Mouse (Mus musculus): ENCODE measurements around the gene Lysmd3.

The Lysmd3 gene

DNA sequence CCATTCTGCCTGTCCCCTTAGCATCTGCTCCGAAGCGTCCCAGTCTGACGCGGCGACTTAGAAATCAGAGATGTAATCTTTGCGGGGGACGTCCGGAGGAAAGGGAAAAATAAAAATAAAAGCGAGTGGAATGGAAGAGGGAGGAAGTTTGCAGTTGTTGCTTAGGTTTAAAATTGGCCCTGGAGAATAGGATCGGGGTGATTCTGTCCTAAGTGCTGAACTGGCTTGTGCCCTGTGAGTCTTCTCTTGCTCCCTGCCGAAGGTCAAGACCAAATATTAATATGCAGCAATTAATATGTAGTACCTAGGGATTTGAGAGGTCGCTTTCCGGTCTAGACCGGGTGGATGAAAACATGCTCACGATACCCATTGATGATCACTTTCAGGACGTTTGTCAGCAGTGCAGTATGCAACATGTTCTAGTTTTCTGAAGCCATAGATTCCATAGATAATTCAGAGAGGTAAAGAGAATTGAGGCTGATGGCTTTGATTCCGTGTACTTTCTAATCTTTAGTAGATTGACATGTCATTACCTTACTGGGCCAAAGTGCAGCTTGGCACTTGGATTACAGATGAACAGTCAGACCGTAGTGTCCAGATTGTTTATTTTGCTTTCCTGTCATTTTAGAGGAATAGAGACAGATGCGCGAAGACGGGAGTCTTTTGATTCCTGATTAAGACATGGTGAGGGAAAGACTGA is 740 bp downstream of the Lysmd3 start:
- no peak for TF ChIP-seq GATA4 (IDR thresholded peaks at IDR 0.05; ENCODE audit: insufficient replicate concordance, low read length)

DNA sequence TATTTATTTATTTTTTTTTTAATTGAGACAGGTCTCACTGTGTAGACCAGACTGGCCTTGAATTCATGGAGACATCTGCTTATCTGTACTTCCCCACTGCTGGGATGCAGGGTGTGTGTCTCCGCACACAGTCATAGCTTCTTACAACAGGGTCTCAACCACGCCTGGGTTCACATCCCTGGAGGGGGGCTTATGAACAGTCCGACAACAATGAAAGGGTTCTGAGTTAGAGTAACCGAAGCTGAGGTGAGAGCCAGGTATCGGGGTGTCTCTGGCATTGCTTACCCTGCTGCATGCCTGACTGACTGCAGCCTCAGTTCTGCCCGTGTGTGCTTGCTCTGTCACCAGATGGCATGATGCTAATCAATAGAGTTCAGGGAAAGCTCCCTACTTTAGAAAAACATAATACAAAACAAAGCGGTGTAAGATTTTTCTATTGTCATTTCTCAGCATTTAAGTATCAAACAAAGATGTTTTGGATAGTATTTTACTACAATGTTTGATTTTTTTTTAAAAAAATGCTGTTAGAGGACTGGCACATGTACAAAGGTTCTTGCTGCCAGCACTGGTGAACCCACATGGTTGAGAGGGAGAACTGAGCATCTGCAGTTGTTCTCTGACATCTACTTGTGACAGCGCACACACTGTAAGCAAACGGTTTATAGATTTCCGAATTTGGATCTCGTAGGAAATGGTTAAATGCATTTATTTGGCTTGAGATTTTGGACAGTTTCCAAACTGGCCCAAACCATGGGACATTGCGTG is 6.3 kb downstream of the Lysmd3 start:
- TF ChIP-seq GATA4 (IDR thresholded peaks at IDR 0.05; ENCODE audit: insufficient replicate concordance, low read length) = no peak

DNA sequence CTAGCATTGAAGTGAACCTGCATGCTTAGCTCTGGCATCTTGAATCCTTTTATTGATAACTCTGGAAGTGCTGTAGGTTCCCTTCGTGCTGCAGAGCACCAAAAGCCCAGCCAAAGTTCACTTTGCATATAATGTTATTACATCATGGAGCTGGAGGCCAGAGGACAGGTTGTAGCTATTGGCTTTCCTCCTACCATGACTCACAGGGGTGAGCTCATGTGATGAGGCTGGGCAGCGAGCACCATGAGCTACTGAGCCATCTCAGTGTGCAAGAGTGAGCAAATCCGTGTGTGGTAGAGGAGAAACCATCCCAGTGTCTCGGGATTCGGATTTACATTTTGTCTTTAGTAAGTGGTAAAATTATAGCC is 6.9 kb downstream of the Lysmd3 start:
- TF ChIP-seq GATA4 (IDR thresholded peaks at IDR 0.05; ENCODE audit: insufficient replicate concordance, low read length) = no peak

DNA sequence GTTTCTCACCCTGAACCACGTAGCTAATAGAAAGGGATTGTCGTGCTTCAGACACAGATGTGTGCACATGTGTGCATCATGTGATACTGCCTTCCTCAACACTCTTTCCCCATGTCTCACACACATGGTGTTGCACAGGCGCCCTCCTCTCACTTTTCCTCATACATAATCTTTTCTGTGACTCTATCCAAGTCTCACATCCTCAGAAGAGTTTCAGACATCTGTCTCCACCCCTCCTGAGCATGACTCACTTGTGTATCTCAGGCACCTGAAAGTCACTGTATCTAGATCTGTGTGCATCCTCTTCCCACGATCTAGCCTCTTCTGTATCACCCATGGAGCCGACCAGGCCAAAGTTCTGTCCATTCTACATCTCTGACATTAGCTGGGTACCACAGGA is 10.2 kb downstream of the Lysmd3 start:
- TF ChIP-seq GATA4 (IDR thresholded peaks at IDR 0.05; ENCODE audit: insufficient replicate concordance, low read length) = no peak

DNA sequence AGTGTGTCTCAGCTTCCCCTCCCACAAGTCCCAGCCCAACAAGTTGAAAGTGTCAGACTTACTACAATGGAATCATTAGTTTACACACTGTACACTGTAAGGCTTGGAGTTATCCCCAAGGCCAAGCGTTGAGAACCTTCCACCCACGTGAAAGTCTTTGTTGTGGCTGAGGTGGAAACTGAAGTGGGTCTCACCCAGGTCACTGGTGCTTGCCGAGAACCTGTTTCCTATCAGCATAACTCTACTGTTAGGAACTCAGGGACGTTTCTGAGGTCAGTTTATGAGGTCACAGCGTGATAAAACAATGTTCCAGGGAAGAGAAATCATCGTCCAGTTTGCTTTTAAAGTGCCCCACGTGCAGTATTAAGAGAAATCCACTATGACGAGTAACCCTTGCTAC is 17.9 kb downstream of the Lysmd3 start:
- no peak for TF ChIP-seq GATA4 (IDR thresholded peaks at IDR 0.05; ENCODE audit: insufficient replicate concordance, low read length)

DNA sequence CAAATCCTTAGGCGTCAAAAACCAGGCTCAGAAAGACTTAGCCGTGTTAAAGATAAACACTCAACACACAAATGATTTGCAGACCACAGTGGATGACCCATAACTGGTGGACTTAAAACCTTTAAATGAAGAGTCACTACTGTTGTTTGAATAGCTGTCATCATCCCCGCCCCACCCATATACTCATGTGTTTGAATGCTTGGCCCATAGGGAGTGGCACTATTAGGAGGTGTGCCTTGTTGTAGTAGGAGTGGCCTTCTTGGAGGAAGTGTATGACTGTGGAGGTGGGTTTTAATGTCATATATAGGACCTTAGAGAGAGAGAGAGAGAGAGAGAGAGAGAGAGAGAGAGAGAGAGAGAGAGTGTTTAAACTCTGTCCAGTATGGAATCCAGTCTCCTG is 25.6 kb downstream of the Lysmd3 start:
- no peak for TF ChIP-seq GATA4 (IDR thresholded peaks at IDR 0.05; ENCODE audit: insufficient replicate concordance, low read length)

DNA sequence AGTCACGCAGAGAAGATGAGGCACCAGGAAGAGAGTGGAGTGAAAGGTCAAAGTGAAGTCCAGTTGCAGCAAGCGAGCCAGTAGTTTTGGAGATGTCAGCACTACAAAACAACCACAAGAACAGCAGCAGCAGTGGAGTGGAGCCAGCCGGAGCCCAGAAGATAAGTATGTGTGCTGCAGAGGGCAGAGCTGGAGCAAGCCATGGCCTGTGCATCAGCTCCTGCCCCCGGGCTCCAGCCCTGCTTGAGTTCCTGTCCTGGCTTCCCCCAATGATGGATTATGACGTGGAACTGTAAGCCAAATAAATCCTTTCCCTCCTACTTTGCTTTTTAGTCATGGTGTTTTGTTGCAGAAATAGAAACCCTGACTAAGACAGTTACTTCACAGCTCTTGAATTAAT is 26.8 kb downstream of the Lysmd3 start:
- no peak for TF ChIP-seq GATA4 (IDR thresholded peaks at IDR 0.05; ENCODE audit: insufficient replicate concordance, low read length)

DNA sequence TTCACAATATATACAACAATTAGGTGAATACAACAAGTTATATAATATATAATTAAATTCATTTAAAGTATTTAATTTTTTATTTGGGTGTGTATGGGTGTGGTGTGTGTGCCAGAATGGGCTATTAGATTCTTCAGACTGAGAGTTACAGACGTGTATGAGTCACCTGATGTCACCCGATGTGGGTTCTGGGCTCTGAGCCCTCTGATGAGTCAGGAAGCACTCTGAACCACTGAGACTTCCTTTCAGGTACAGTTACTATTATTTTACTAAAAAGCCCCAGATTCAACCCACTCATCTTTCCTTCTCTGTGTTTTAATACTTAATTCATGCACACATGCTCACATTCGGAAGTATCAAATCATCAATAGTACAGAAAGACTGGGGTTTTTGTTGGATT is 27.4 kb downstream of the Lysmd3 start:
- TF ChIP-seq GATA4 (IDR thresholded peaks at IDR 0.05; ENCODE audit: insufficient replicate concordance, low read length) = no peak

DNA sequence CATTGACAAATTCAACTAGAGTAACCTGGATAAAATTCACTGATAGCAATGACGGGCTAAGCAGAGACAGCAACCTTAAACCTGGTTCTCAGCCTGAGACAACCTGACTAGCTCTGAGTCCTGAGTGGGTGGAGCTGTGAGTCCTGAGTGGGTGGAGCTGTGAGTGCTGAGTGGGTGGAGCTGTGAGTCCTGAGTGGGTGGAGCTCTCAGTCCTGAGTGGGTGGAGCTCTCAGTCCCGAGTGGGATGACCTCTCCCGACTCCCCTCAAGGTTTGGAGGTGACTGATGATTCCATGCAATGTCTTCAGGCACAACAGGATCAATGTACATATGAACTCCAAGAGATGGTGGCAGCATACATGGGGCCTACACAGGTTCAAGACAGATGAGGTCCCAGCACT is 32.1 kb downstream of the Lysmd3 start:
- TF ChIP-seq GATA4 (IDR thresholded peaks at IDR 0.05; ENCODE audit: insufficient replicate concordance, low read length) = no peak

DNA sequence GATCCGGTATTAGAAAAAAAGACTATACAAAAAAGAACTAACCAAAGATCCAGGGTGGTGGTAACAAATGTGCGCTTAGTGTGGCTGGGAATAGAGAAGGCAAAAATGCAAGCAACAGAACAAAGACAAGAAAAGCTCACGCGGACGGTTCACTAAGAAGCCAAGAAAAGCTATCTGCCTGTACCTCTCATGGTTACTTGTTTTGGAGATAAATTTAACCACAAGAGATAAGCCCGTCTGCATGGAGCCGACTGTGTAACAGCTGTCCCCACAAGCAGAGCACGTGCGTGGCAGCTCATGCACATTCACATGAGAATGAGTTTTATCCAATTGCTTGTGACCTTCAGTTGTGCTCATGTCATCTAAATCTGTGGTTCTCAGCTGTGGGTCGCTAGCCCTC is 33.0 kb downstream of the Lysmd3 start:
- no peak for TF ChIP-seq GATA4 (IDR thresholded peaks at IDR 0.05; ENCODE audit: insufficient replicate concordance, low read length)

DNA sequence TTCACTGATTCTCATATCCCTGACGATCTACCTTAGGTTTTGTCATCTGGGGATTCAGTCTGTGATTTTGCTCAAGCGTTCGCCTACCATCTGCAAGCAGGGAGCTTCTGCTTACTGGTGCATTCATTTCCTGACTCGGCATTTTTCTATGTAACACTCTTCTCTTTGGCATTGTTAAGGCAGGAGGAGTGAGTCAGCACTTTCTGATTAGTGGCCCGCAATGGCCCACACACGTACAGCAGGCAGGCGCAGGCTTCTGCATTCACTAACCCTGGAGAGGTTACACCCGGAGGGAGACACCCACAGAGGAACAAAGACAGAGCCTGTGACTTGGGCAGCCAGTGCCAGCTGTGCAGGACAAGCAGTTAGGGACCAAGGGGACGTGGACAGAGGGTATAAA is 34.1 kb downstream of the Lysmd3 start:
- no peak for TF ChIP-seq GATA4 (IDR thresholded peaks at IDR 0.05; ENCODE audit: insufficient replicate concordance, low read length)

DNA sequence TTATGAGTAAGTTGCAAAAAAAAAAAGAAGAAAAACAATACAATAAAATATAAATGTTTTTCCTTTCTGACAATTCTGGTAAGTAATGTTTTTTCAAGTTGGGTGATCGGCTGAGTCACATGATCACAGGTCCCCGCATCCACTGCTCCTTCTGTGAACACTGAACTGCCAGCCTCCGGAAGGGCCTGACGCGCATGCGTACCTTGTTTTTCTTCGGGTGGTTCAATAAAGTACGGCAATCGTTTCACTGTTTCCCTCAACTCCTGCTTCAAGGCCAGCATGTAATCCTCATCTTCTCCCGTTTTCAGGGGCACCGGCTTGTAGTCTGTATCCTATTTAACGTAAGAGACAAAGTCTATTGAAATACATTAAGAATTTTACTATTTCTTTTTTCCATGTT is 37.0 kb downstream of the Lysmd3 start:
- no peak for TF ChIP-seq GATA4 (IDR thresholded peaks at IDR 0.05; ENCODE audit: insufficient replicate concordance, low read length)

DNA sequence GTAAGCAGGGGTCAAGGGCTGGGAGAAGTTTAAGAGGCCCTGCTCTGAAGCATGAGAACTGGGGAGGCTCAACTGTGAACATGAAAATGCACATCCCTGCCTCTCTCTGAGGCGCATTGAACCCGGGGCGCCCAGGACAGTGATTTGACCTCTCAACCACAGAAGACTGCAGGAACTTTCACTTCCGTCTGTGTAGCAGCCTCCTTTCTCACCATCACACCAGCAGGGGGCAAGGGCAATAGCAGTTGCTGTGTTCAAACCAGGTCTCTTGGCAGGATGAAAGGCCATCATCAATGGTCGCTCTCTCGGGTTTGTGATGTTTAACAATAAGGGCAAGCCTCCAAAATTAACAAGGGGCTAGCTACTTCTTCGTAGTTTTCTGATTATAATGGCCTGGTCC is 45.7 kb downstream of the Lysmd3 start:
- no peak for TF ChIP-seq GATA4 (IDR thresholded peaks at IDR 0.05; ENCODE audit: insufficient replicate concordance, low read length)

DNA sequence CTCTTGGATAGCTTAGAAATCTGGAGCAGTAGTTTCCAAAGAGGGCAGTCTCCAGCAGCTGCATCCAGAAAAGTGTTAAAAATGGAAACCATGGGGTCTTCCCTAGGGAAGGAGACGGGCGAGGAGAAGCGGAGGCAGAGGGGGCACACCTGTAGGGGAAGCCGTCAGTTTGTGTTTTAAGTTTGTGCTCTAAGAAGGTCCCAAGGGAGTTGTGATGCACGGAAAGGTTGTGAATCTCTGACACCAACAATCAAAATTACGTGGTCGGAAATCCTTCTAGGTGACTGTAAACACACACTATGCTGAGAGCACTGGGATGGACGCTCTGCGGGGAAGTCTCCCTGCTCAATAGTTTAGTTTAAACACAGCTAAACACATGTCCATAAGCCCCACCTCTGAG is 46.2 kb downstream of the Lysmd3 start:
- TF ChIP-seq GATA4 (IDR thresholded peaks at IDR 0.05; ENCODE audit: insufficient replicate concordance, low read length) = no peak

DNA sequence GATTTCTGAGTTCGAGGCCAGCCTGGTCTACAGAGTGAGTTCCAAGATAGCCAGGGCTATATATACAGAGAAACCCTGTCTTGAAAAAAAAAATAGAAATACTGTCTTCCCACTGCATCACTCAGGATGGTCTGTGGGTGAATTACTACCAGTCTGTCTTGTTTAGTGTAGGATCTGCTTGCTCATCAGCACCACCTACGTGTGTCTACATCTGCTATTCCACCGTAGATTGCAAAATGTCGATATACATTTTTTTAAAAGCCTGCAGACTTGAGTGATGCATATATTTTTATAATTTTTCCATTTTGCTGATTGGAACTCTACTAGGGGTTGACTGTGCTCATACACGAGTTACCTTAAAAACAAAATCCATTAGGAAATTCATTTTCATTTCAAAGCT is 48.8 kb downstream of the Lysmd3 start:
- TF ChIP-seq GATA4 (IDR thresholded peaks at IDR 0.05; ENCODE audit: insufficient replicate concordance, low read length) = no peak

DNA sequence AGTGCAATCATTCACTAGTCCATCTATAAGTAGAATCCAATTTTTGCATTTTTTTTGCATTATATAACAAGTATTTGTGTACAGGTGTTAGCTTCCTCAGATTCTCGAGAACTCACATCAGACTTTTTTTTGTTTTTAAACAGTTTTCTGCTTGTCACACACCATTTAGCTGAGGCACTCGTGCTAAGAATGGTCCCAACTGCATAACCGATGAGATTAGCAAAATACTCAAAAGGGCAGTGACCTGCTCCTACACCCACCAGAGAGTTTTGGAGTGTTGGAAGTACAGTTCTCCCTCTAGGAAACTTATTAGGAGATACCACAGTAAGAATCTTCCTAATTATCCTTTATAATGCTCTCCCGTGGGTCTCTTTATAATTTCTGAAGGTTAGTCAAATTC is 52.3 kb downstream of the Lysmd3 start:
- no peak for TF ChIP-seq GATA4 (IDR thresholded peaks at IDR 0.05; ENCODE audit: insufficient replicate concordance, low read length)

DNA sequence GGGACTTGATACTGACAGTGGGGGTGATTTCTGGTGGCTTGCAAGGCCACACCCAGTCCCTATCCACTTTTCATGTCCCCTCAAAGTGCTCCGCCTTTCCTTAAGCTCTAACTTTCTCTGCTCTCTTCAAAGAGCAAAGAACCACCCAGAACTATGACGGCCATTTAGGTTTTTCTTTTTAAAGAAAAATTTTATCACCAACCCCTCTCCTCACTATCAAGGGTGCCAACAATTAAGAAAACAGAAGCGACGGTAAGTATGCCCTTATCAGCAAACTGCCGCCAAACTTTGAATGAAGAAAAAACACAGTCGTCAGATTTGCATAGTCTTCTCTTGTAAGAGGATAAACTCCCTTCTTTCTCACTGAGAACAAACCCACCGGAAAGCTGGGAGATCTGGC is 52.8 kb downstream of the Lysmd3 start:
- no peak for TF ChIP-seq GATA4 (IDR thresholded peaks at IDR 0.05; ENCODE audit: insufficient replicate concordance, low read length)

Measured in liver, adult (tissue).